Mouse (Mus musculus) right cerebral cortex, postnatal 10 days (tissue): ENCODE results near the gene Ppp2r2c.

ENCODE experiments used
- DNase-seq, 2 experiments: peaks; one replicate each; pipeline ENCODE4 v3.0.0; 2021; ENCODE audit warnings: low spot score in 2 of 2

Gene Ppp2r2c

DNA sequence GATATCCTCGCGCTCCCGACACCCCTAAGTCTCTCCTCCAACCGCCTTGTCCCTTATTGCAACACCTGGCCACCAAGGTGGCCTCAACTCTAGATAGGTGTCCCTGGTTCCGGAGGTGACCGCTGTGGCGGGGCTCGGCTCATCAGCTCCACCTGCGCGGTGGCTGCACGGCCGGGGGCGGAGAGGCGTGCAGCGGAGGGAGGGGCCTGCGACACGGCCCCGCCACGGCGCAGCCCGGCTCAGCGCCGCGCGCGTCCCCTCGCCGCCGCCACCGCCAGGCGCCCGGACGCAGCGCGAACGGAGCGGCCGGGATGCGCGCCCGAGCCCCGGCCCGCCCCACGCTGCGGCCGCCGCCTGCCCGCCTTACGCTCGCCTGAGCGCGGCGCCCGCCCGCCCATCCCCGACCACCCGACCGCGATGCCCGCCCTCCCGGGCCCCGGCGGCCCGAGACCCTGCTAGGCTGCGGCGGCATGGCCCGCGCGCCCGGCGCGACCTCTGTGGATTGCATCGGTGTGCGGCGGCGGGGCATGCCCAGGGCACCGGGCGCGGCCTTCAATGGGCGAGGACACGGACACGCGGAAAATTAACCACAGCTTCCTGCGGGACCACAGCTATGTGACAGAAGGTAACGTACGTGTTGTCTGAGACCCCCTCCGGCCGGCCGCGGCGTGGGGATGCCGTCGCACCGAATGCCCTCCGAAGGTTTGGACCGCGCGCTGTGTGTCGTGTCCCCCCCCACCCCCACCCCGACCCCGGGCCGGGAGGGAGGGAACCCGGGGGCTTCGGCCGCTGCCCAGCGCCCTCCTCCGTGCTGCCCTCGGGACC, at the start of gene Ppp2r2c:
Gene Ppp2r2c (plus strand): TSS at position 248 of the 825 bp plus-strand sequence.
- DNase-seq: peak; percentile 69 to 72

DNA sequence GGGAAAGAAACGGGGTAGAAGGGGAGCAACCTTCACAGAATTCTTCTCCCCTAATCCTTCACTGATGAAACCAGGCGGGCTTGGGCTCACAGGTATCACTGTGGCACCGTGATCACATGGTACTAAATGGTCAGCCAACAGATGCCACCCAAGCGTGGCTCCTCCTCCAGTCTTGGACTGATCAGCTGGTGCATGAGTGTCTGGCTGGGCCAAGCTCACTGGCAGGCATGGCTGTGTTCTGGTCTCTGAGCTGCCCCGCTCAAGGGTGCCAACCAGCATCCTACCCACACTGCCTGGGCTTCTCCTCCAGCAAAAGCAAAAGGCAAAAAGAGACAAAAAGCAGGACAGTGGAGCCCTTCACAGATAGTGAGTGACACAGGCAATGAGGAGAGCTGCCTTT, 48.6 kb upstream of the Ppp2r2c start:
- no peak for DNase-seq

GRCm38 (mm10) chr5:36820142-36820541, 48.2 kb upstream of the Ppp2r2c start:
- DNase-seq: peak in 1 of 2 experiments; percentile 69

DNA sequence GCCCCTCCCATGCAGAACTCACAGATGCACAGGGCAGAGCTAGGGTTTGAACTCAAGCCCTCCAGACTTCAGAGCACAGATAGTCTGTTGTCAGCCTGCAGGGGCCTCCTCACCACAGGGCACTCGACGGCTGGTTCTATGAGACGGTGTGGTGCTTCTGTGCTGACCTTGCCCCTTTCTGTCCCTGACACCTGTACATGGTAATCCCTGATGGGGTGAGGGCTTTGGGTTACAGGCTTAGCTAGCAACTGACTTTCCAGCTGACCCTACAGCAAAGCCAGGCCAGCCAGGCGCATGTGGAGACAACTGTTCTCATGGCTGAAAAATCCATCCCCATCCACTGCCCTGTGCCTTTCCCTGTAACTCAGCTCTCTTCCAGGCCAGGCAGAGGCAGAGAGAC, 45.4 kb upstream of the Ppp2r2c start:
- no peak for DNase-seq

DNA sequence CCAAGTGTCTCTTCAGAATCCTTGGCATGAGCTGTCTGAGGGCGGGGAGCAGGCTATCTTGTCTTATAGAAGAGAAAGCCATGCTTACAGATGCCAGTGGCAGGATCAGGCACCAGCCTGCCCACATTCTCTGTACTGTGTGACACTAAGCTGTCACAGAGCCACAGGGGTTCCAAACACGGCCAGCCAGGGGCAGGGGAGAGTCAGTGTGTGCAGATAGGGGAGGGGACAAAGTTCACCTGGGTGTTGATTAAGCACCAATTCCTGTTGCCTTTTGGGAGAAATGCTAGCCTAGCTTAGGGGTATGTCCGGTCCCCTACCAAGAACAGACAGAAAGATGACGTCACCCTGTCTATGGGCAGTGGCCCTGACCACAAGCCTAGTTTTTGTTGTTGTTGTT, 39.2 kb upstream of the Ppp2r2c start:
- DNase-seq: no peak

DNA sequence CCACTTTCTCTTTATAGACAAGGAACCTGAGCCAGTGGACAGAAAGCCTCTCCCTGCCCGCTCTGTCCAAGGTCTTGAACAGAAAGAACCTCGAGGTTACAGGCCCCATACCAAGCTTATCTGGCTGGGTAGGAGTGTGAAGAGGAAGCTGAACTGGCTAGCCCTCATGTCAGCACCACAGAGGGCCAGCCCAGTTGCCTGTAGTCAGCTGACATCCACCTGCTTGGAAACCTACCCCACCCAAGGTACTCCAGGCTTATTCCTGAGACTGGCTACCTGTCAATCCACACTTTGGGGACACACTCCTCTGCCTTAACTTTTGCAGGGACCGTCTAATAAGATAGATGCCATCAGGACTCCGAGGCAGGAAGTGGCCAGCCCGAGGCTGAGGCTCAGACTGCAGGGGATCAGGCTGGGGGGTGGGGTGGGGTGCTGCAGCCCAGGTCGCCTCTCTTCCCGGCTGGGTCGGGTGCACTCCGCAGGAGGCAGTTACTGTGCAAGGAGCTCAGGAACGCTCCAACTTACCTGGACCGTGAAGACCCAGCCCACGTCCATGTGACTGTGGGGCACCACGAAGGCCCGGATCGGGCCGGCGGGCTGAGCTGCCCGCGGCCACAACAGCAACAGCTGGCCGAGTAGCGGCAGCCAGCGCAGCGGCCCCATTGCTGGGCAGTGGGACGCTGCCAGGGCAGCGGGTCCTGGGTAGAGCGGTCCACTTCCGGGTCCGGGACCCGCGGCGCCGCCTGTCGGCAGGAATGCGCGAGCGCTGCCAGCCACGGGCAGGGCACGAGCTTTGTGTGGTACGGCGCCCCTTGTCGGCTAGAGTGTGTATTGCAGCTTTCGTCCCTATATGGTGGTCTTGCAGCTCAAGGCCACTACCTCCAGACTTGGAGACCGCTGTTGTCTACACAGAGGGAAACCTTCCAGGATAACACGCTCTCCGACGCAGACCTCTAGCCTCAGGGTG, 38.1 kb upstream of the Ppp2r2c start, which contains the start of gene Man2b2:
Gene Man2b2 (minus strand): TSS at position 741 of the 967 bp plus-strand sequence.
- peak; percentile 88 to 90 for DNase-seq

DNA sequence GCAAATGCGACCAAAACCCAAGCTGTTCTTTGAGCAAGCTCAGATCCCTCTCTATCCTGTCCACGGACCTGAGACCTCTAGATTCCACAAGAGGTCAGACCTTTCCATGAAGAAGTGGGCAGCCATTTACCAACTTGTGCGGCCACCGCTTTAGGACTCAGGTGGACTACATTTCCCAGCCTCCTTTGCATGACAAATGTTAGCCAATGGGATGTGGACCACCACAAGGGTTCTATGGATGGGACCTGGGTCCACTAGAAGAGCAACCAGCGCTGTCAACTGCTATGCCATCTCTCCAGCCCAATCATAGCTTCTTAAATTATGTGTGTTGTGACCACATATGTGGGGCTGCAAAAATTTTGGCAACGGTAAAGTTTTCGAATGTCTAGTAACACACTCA, 37.0 kb upstream of the Ppp2r2c start:
- peak; percentile 63 to 79 for DNase-seq

- DNase-seq: peak; percentile 88 to 90
Measured at GRCm38 (mm10) chr5:36835933-36836332, 32.4 kb upstream of the Ppp2r2c start.

GRCm38 (mm10) chr5:36839032-36839431, 29.3 kb upstream of the Ppp2r2c start:
- DNase-seq: peak; percentile 85 to 88

- no peak for DNase-seq
Measured at GRCm38 (mm10) chr5:36839602-36840001, 28.7 kb upstream of the Ppp2r2c start.

DNA sequence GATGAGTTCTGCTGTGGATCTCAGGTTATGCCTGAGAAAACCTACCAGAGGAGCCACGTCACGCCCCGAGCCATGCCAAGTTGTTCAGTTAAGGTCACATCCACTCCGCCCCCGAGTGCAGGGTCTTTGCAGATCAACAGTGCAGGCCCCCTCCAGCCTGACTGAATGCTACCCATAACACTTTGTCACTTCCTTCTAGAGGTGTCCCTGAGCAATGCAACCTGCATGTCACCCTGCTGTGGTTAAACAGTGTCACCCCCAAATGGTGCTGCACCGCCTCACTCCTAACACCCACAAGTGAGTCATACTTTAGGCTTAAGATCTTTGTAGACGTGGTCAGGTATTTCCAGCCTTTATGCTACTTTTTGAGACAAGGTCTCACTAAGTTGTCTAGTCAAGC, 28.2 kb upstream of the Ppp2r2c start:
- no peak for DNase-seq

DNA sequence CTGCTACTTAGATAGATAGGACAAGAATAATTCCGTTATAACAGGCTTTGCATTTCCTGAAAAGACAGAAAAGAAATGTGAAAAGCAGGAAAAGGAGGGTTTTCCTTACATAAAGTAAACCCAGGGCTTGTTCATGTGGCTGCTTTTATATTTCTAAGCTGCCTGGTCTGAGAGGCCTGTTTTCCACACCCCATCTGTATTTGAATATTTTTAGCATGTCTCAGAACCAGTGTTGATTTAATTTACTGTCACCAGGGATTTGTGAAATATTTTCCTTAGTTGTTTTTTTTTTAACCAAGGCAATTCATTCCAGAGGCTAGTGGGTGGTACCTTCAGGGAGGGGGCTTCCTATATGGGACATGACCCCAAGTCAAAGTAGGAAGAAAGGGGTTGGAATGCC, 26.6 kb upstream of the Ppp2r2c start:
- DNase-seq: no peak

DNA sequence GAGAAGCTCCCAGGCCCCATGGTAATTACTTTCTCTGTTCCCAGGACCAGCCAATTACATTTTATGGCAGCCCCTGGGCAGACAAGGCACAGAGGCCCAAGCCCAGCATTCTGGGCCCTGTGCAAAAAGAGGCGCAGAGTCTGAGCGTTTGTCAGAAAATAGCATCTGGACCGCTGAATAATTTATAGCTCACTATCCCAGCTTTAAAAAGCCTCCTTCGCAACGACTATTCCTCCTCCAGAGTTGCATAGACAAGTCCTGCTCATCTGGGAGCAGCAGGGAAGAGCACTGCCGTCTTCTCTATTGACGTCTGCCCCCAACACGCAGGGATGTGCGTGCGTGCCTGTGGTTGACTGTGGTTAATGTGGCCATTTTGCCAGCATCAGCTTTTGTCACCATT, 23.8 kb upstream of the Ppp2r2c start:
- DNase-seq: peak; percentile 51 to 67

DNA sequence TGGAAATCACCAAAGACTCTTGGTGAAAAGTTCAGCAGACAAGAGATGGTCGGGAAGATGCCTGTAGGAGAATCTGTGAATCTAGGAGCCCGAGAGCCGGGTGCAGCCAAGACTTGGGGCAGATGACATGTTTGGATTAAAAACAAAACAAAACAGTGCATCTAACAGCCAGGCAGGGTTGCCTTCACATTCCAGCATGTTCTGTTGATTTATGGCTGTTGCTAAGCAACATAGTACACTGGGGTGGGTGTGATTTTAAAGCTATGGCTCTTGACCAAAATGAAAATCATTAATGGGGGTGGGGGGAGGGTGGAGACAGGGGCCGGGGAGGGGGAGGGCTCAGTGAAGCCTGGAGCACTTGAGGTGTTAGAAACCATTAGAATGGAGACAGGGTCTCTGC, 16.7 kb upstream of the Ppp2r2c start:
- no peak for DNase-seq

DNA sequence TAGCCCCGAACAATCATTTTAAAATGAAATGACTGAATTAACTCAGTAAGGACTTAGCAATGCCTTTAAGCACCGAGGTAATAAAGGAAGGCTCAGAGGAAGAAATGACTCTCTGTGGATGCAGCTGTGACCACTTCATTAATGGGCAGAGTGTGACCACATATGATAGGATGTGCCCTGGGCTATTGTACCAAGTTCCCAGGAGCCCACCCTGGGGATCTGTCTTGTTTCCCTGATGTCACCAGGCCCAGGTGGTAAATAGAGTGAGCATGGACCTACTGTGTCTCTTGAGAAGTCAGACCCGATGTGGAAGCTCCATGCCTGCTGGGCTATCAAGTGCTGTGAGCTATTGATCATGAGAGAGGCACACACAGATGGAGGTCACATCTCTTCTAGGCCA, 13.1 kb upstream of the Ppp2r2c start:
- DNase-seq: no peak

GRCm38 (mm10) chr5:36856529-36856928, 11.8 kb upstream of the Ppp2r2c start:
- no peak for DNase-seq

DNA sequence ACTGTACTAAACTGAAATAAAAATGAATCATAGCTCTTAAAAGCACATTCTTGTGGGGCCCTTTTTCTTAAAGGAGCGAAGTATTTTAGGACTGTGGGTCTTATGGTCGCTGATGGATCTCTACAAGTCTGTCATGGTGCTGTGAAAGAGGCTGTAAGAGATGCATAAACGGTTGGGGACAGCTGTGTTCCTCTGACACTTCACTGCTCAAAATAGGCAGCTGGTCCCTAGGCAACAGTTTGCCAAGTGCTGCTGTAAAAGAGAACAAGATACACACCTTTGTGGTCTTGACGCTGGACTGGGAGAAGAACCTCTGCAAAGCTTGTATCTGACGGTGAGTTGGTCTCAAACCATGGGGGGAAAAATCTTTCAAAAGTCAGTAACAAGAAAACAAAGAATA, 10.8 kb upstream of the Ppp2r2c start:
- no peak for DNase-seq

DNA sequence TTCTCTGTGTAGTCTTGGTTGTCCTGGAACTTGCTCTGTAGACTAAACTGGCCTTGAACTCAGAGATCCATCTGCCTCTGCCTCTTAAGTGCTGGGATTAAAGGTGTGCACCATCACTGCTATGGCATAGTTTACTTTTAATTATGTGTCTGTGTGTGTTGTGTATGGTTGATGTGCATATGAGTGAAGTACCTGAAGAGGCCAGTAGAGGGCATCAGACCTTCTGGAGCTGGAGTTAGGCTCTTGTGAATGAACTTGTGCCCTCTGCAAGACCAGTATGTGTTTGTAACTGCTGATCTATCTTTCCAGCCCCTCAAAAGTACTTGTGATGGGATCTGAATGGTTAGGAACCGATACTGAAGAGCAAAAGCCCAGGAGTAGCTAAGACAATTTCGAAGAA, 7.2 kb upstream of the Ppp2r2c start:
- no peak for DNase-seq

DNA sequence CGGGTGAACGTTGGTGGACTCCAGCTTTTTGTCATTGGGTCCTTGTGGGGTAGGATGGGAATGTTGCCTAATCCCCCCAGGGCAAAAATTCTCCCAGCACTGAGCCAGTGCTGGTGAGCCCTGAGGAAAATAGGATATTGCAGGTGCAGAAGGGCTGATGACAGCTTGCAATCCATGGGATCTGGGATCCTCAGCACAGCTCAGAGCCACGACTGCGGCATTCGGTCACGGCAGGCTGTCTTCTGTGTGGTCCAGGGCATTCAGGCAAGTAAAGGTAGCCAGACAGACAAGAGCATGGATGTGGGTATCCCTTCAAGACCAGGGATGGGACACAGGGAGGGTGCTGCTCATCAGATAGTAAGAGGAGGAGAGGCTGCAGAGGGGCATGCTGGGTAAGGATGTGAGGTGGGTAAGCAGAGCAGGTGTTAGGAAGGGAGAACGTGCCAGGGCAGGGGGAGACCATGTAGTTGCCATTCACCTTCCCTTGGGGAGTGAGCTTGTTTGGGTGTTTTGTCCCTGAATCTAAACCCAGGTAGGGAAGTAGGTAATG, 1.5 kb upstream of the Ppp2r2c start:
- no peak for DNase-seq

GRCm38 (mm10) chr5:36867561-36867960, 752 bp upstream of the Ppp2r2c start:
- DNase-seq: no peak

GRCm38 (mm10) chr5:36869186-36869577, 869 bp downstream of the Ppp2r2c start:
- DNase-seq: peak in 1 of 2 experiments; percentile 44

DNA sequence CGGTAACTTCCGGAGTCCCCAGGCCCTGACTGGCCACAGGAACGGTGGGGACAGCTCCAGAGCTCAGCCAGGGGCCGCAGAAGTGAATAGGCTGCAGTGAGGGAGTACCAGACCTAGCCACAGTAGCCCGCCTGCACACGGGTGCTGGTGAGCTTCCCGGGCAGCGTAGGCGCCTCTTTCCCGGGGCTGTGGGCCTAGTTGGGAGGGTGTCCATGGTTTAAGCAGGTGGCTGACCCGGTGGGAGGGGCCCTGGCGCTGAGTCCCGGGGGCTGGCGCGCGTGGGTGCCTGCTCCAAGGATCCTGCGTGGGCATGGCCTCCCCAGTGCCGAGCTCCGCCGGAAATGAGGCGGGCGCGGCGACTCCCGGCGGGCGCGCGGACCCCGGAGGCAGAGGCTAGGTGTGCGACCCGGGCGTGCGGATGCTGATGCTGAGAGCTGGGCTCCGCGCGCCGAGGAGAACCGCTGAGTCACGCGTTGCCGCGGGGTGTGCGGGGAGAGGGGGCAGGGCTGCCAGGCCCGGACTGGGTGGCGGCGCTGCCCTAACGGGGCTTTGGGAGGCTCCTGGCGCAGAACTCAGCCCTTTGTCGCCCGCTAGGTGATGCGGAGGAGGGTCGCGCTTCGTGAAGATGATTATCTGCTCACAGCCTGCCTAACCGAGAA, 1.4 kb downstream of the Ppp2r2c start:
- DNase-seq: peak; percentile 74 to 76
